In genomic region chr10:127312356-127312676, GRCm38 (mm10) we compare ENCODE assay signal across 8 mouse cellular contexts. TPM values are rescaled to one million over a fixed set of nuclear protein-coding genes. Genes with fewer than 3 reads are reported as not detected.
DNase-seq lines count a peak whose midpoint lies in the region; ATAC-seq and TF ChIP-seq lines count a peak whose summit lies in the region.

No protein-coding gene starts in this region.

- no peak; the same call in 1 of the 2 replicates for TF ChIP-seq CTCF in heart, adult 2 months (IDR thresholded peaks at IDR 0.05)
- TF ChIP-seq CTCF in kidney, adult 2 months (conservative IDR thresholded peaks at IDR 0.05; ENCODE audit: insufficient read depth, insufficient read length, low read depth, low read length) = peak; percentile 83

- H3K79me2 ChIP-seq in heart, adult 2 months (replicated peaks; ENCODE audit: control insufficient read depth, insufficient read depth, low read length) = no peaks in the 10 kb centered on the region

- 2% methylated on average over 4 of the region's 4 CpGs for WGBS in embryonic facial prominence, embryonic 13.5 days
- WGBS in heart, adult 2 months = under 1% methylated on average over 4 of the region's 4 CpGs
- WGBS in kidney, adult 2 months = 0% methylated on average over 4 of the region's 4 CpGs
- 1% methylated on average over 4 of the region's 4 CpGs for WGBS in limb, embryonic 12.5 days
- WGBS in midbrain, embryonic 14.5 days = 3% methylated on average over 4 of the region's 4 CpGs

- peak; percentile 91 for DNase-seq in A20 (ENCODE audit: low read depth, low spot score)
- peak; percentile 73 to 81 for DNase-seq in adrenal gland, postnatal 36 days
- peak; percentile 81 to 84 for DNase-seq in heart, adult 2 months
- peak; percentile 89 for DNase-seq in kidney, adult 2 months
- DNase-seq in midbrain, embryonic 14.5 days = peak; percentile 92
- DNase-seq in spleen, adult 12 weeks (ENCODE audit: low spot score) = peak; percentile 78

- intact Hi-C loops in heart, adult 2 months (cut with DNase I) = loop anchor here (5.0 kb wide), 1 partner anchor 190 kb away; the partner anchor contains the start of gene Os9

- H3K36me3 ChIP-seq in embryonic facial prominence, embryonic 13.5 days = peaks cover 20% of the 10 kb centered on the region
- H3K36me3 ChIP-seq in heart, adult 2 months (ENCODE audit: control insufficient read depth, insufficient read depth, low read length) = no peaks in the 10 kb centered on the region
- H3K36me3 ChIP-seq in kidney, adult 2 months (ENCODE audit: control insufficient read depth, insufficient read depth, low read length) = peaks cover 1% of the 10 kb centered on the region; the same call in 1 of the 2 replicates
- H3K36me3 ChIP-seq in limb, embryonic 12.5 days = peaks cover 27% of the 10 kb centered on the region
- H3K36me3 ChIP-seq in midbrain, embryonic 14.5 days (ENCODE audit: control insufficient read depth, insufficient read depth, low read length) = peaks cover 20% of the 10 kb centered on the region

- H3K4me1 ChIP-seq in embryonic facial prominence, embryonic 13.5 days = peaks cover 12% of the 10 kb centered on the region
- H3K4me1 ChIP-seq in heart, adult 2 months (ENCODE audit: control insufficient read depth, insufficient read depth, low read length) = peaks cover 2% of the 10 kb centered on the region
- H3K4me1 ChIP-seq in kidney, adult 2 months (ENCODE audit: control insufficient read depth, insufficient read depth, low read length) = no peaks in the 10 kb centered on the region
- peaks cover 10% of the 10 kb centered on the region for H3K4me1 ChIP-seq in limb, embryonic 12.5 days (replicated peaks)
- peaks cover 8% of the 10 kb centered on the region; the same call in 1 of the 2 replicates for H3K4me1 ChIP-seq in midbrain, embryonic 14.5 days (ENCODE audit: control insufficient read depth, insufficient read depth, low read length)

- ATAC-seq in embryonic facial prominence, embryonic 13.5 days (ENCODE audit: insufficient number of reproducible peaks, insufficient read depth, low FRiP score, low TSS enrichment, low read depth) = no peak
- peak; percentile 6; the same call in 1 of the 2 replicates for ATAC-seq in limb, embryonic 12.5 days (ENCODE audit: insufficient number of reproducible peaks, insufficient read depth, low FRiP score, low TSS enrichment, low read depth)
- peak; percentile 62 for ATAC-seq in midbrain, embryonic 14.5 days (ENCODE audit: low FRiP score, low TSS enrichment)

- H3K4me2 ChIP-seq in embryonic facial prominence, embryonic 13.5 days = peak overlapping the region; percentile 81
- H3K4me2 ChIP-seq in limb, embryonic 12.5 days = peak overlapping the region; percentile 73
- peak overlapping the region; percentile 81 for H3K4me2 ChIP-seq in midbrain, embryonic 14.5 days (ENCODE audit: low read length)

- H3K4me3 ChIP-seq in embryonic facial prominence, embryonic 13.5 days = peak overlapping the region; percentile 83
- H3K4me3 ChIP-seq in heart, adult 2 months = peak overlapping the region; percentile 92
- H3K4me3 ChIP-seq in kidney, adult 2 months (ENCODE audit: insufficient read depth, low read depth, low read length) = peak overlapping the region; percentile 79
- peak overlapping the region; percentile 82 for H3K4me3 ChIP-seq in limb, embryonic 12.5 days (replicated peaks)
- peak overlapping the region; percentile 65 for H3K4me3 ChIP-seq in midbrain, embryonic 14.5 days (replicated peaks; ENCODE audit: low read depth, low read length)

- TF ChIP-seq EP300 in heart, adult 2 months (IDR thresholded peaks at IDR 0.05; ENCODE audit: insufficient read depth, low read depth, low read length) = peak; percentile 79

- no peaks in the 10 kb centered on the region for H3K9me3 ChIP-seq in embryonic facial prominence, embryonic 13.5 days
- no peaks in the 10 kb centered on the region for H3K9me3 ChIP-seq in limb, embryonic 12.5 days
- H3K9me3 ChIP-seq in midbrain, embryonic 14.5 days (ENCODE audit: control insufficient read depth, low read length) = no peaks in the 10 kb centered on the region

- no peaks in the 10 kb centered on the region for H3K27me3 ChIP-seq in embryonic facial prominence, embryonic 13.5 days
- H3K27me3 ChIP-seq in heart, adult 2 months (ENCODE audit: control insufficient read depth, insufficient read depth, low read length) = no peaks in the 10 kb centered on the region
- no peaks in the 10 kb centered on the region for H3K27me3 ChIP-seq in kidney, adult 2 months (replicated peaks; ENCODE audit: control insufficient read depth, insufficient read depth, low read length)
- no peaks in the 10 kb centered on the region for H3K27me3 ChIP-seq in limb, embryonic 12.5 days
- H3K27me3 ChIP-seq in midbrain, embryonic 14.5 days (ENCODE audit: control insufficient read depth, insufficient read depth, low read length) = no peaks in the 10 kb centered on the region

- peak overlapping the region; percentile 81 for H3K27ac ChIP-seq in embryonic facial prominence, embryonic 13.5 days
- peak overlapping the region; percentile 89 for H3K27ac ChIP-seq in heart, adult 2 months
- H3K27ac ChIP-seq in kidney, adult 2 months (ENCODE audit: insufficient read depth, low read depth, low read length) = peak overlapping the region; percentile 76
- H3K27ac ChIP-seq in limb, embryonic 12.5 days = peak overlapping the region; percentile 66
- H3K27ac ChIP-seq in midbrain, embryonic 14.5 days (replicated peaks; ENCODE audit: low read depth, low read length) = peak overlapping the region; percentile 67

- peak; percentile 39; the same call in 1 of the 2 replicates for TF ChIP-seq POLR2A in heart, adult 2 months (IDR thresholded peaks at IDR 0.05; ENCODE audit: insufficient read depth, low read depth, low read length)
- no peak for TF ChIP-seq POLR2A in kidney, adult 2 months (IDR thresholded peaks at IDR 0.05; ENCODE audit: low read depth, low read length)

- peak overlapping the region; percentile 88 for H3K9ac ChIP-seq in embryonic facial prominence, embryonic 13.5 days
- peak overlapping the region; percentile 72 for H3K9ac ChIP-seq in heart, adult 2 months (ENCODE audit: low read depth, low read length)
- peak overlapping the region; percentile 79; the same call in 1 of the 2 replicates for H3K9ac ChIP-seq in limb, embryonic 12.5 days (replicated peaks)
- peak overlapping the region; percentile 55 for H3K9ac ChIP-seq in midbrain, embryonic 14.5 days (replicated peaks; ENCODE audit: low read length)

RNA-seq across cellular contexts. Expression of gene Mars, which starts 0.7 kb away (rescaled TPM):
- 100 to 1,000 TPM; 102 to 123 TPM for total RNA-seq in adrenal gland, postnatal 36 days (2021)
- polyA plus RNA-seq in embryonic facial prominence, embryonic 13.5 days (2015; fragmentation: Nextera tagmentation; extraction: Ambion mirVana) = 113 and 128 TPM in 2 replicates
- 10 to 100 TPM; 42.6 to 47.7 TPM for total RNA-seq in heart, adult 2 months (2021)
- 36.6 and 51.3 TPM in 2 replicates for polyA plus RNA-seq in heart, adult 2 months (2012; rRNA removed)
- polyA plus RNA-seq in kidney, adult 2 months (2012; rRNA removed) = 44.4 and 48.3 TPM in 2 replicates
- 144 and 145 TPM in 2 replicates for polyA plus RNA-seq in limb, embryonic 12.5 days (2016; fragmentation: Nextera tagmentation; extraction: Ambion mirVana)
- polyA plus RNA-seq in midbrain, embryonic 14.5 days (2014; fragmentation: Nextera tagmentation; extraction: Ambion mirVana) = 109 and 122 TPM in 2 replicates

RNA-seq across cellular contexts. Expression of gene Arhgap9, which starts 9.4 kb away (rescaled TPM):
- total RNA-seq in adrenal gland, postnatal 36 days (2021) = 1 to 10 TPM; 1.7 to 2.2 TPM
- 3.1 and 3.4 TPM in 2 replicates for polyA plus RNA-seq in embryonic facial prominence, embryonic 13.5 days (2015; fragmentation: Nextera tagmentation; extraction: Ambion mirVana)
- total RNA-seq in heart, adult 2 months (2021) = 1 to 10 TPM; 2.3 to 2.4 TPM
- 2.5 and 4.8 TPM in 2 replicates for polyA plus RNA-seq in heart, adult 2 months (2012; rRNA removed)
- 2.7 and 6.0 TPM in 2 replicates for polyA plus RNA-seq in kidney, adult 2 months (2012; rRNA removed)
- polyA plus RNA-seq in limb, embryonic 12.5 days (2016; fragmentation: Nextera tagmentation; extraction: Ambion mirVana) = 5.7 and 6.5 TPM in 2 replicates
- 0.18 and 1.1 TPM in 2 replicates for polyA plus RNA-seq in midbrain, embryonic 14.5 days (2014; fragmentation: Nextera tagmentation; extraction: Ambion mirVana)

RNA-seq across cellular contexts. Expression of gene Mbd6, which starts 23.5 kb away (rescaled TPM):
- 10 to 100 TPM; 42.0 to 45.2 TPM for total RNA-seq in adrenal gland, postnatal 36 days (2021)
- polyA plus RNA-seq in embryonic facial prominence, embryonic 13.5 days (2015; fragmentation: Nextera tagmentation; extraction: Ambion mirVana) = 14.9 and 19.2 TPM in 2 replicates
- 10 to 100 TPM; 19.2 to 20.4 TPM for total RNA-seq in heart, adult 2 months (2021)
- polyA plus RNA-seq in heart, adult 2 months (2012; rRNA removed) = 15.8 and 22.3 TPM in 2 replicates
- polyA plus RNA-seq in kidney, adult 2 months (2012; rRNA removed) = 24.6 and 26.8 TPM in 2 replicates
- 17.2 and 19.8 TPM in 2 replicates for polyA plus RNA-seq in limb, embryonic 12.5 days (2016; fragmentation: Nextera tagmentation; extraction: Ambion mirVana)
- polyA plus RNA-seq in midbrain, embryonic 14.5 days (2014; fragmentation: Nextera tagmentation; extraction: Ambion mirVana) = 17.4 and 18.0 TPM in 2 replicates

RNA-seq across cellular contexts. Expression of gene Gli1, which starts 29.5 kb away (rescaled TPM):
- 1 to 10 TPM; 2.7 to 4.2 TPM for total RNA-seq in adrenal gland, postnatal 36 days (2021)
- polyA plus RNA-seq in embryonic facial prominence, embryonic 13.5 days (2015; fragmentation: Nextera tagmentation; extraction: Ambion mirVana) = 17.5 and 19.8 TPM in 2 replicates
- under 1 TPM; 0.91 to 0.96 TPM for total RNA-seq in heart, adult 2 months (2021)
- polyA plus RNA-seq in heart, adult 2 months (2012; rRNA removed) = 2.4 and 3.2 TPM in 2 replicates
- 1.7 and 3.0 TPM in 2 replicates for polyA plus RNA-seq in kidney, adult 2 months (2012; rRNA removed)
- polyA plus RNA-seq in limb, embryonic 12.5 days (2016; fragmentation: Nextera tagmentation; extraction: Ambion mirVana) = 11.0 and 14.2 TPM in 2 replicates
- 0.92 and 1.2 TPM in 2 replicates for polyA plus RNA-seq in midbrain, embryonic 14.5 days (2014; fragmentation: Nextera tagmentation; extraction: Ambion mirVana)

RNA-seq across cellular contexts. Expression of gene Inhbe, which starts 41.9 kb away (rescaled TPM):
- not detected for total RNA-seq in adrenal gland, postnatal 36 days (2021)
- 0.07 TPM in 1 of 2 replicates, not detected in the other for polyA plus RNA-seq in embryonic facial prominence, embryonic 13.5 days (2015; fragmentation: Nextera tagmentation; extraction: Ambion mirVana)
- not detected for total RNA-seq in heart, adult 2 months (2021)
- polyA plus RNA-seq in heart, adult 2 months (2012; rRNA removed) = not detected in 2 replicates
- polyA plus RNA-seq in kidney, adult 2 months (2012; rRNA removed) = not detected in 2 replicates
- polyA plus RNA-seq in limb, embryonic 12.5 days (2016; fragmentation: Nextera tagmentation; extraction: Ambion mirVana) = 0.04 and 0.08 TPM in 2 replicates
- 0.04 TPM in 1 of 2 replicates, not detected in the other for polyA plus RNA-seq in midbrain, embryonic 14.5 days (2014; fragmentation: Nextera tagmentation; extraction: Ambion mirVana)
